Mouse (Mus musculus) forebrain, embryonic 15.5 days (tissue): ENCODE results near the gene Atg16l1. TPM values are rescaled to one million over a fixed set of nuclear protein-coding genes. Genes with fewer than 3 reads are reported as not detected.
A peak's percentile ranks its signal among the peaks of the same experiment; 100 is the strongest.
"Not testable (repeated sequence)": the region's sequence is repeated elsewhere in the genome, so short reads cannot be mapped to it uniquely, and the experiment has no call there.

Experiments
- ATAC-seq: fragments of 200-750 bp; cut with Nextera tagmentation; replicated peaks from 2 replicates; pipeline ENCODE4 v1.8.0; 2017; ENCODE audit warnings: mild to moderate bottlenecking, moderate TSS enrichment, moderate library complexity
- H3K27ac ChIP-seq: fragments of 300-500 bp; sonication (generic); replicated peaks from 2 replicates; pipeline ENCODE4 v1.5.1; 2015; ENCODE audit warnings: mild to moderate bottlenecking, inconsistent platforms
- H3K27me3 ChIP-seq: fragments of 300-500 bp; sonication (generic); 2 replicates; pipeline ENCODE4 v1.6.1; 2015; ENCODE audit warnings: inconsistent platforms
- H3K36me3 ChIP-seq: fragments of 300-500 bp; sonication (generic); 2 replicates; pipeline ENCODE4 v1.6.1; 2015; ENCODE audit warnings: mild to moderate bottlenecking, inconsistent platforms
- H3K4me1 ChIP-seq: fragments of 300-500 bp; sonication (generic); 2 replicates; pipeline ENCODE4 v1.6.1; 2015; ENCODE audit warnings: inconsistent platforms
- H3K4me2 ChIP-seq: fragments of 300-500 bp; sonication (generic); replicated peaks from 2 replicates; pipeline ENCODE4 v1.6.1; 2015; ENCODE audit warnings: mild to moderate bottlenecking, inconsistent platforms
- H3K4me3 ChIP-seq: fragments of 300-500 bp; sonication (generic); 2 replicates; pipeline ENCODE4 v1.5.1; 2015; ENCODE audit warnings: mild to moderate bottlenecking, inconsistent platforms
- H3K9ac ChIP-seq: fragments of 300-500 bp; sonication (generic); replicated peaks from 2 replicates; pipeline ENCODE4 v1.6.1; 2015; ENCODE audit warnings: mild to moderate bottlenecking, inconsistent platforms
- H3K9me3 ChIP-seq: fragments of 300-500 bp; sonication (generic); 2 replicates; pipeline ENCODE4 v1.6.1; 2016; ENCODE audit warnings: inconsistent platforms
- WGBS: fragments of 180-500 bp; shearing (Covaris S2); methylation state at CpG from one replicate; pipeline ENCODE4 v1.1.7; 2015; ENCODE audit warnings: mixed read lengths; 5-methylcytosine and 5-hydroxymethylcytosine counted together
- polyA plus RNA-seq: library from polyadenylated mRNA; unstranded; fragments of >200 nt; fragmentation: Nextera tagmentation; extraction: Ambion mirVana; gene quantifications from 2 replicates; pipeline ENCODE4 v1.2.1, GENCODE M21; 2015

The Atg16l1 gene
- polyA plus RNA-seq, 1 experiment from 2014 or later: 64.0 TPM

- Histone ChIP-seq H3K27ac (no peak overlapping the region), H3K9me3 (no peaks in the 10 kb centered on the region), H3K27me3 (no peaks in the 10 kb centered on the region), H3K4me1 (no peaks in the 10 kb centered on the region), H3K4me3 (no peak overlapping the region), H3K9ac (no peak overlapping the region), H3K36me3 (no peaks in the 10 kb centered on the region), H3K4me2 (no peak overlapping the region)
- WGBS: 82% methylated on average over 7 of the region's 7 CpGs
- no peak for ATAC-seq
Observed at GRCm38 (mm10) chr1:87813681-87814080, 58.0 kb downstream of the Atg16l1 start.

- Histone ChIP-seq H3K4me3 (no peak overlapping the region), H3K9me3 (no peaks in the 10 kb centered on the region), H3K4me2 (no peak overlapping the region), H3K27me3 (no peaks in the 10 kb centered on the region), H3K27ac (no peak overlapping the region), H3K36me3 (no peaks in the 10 kb centered on the region), H3K4me1 (no peaks in the 10 kb centered on the region), H3K9ac (no peak overlapping the region)
- 89% methylated on average over 10 of the region's 10 CpGs for WGBS
- no peak for ATAC-seq
Observed at GRCm38 (mm10) chr1:87824420-87824995, 68.8 kb downstream of the Atg16l1 start.

- no peak overlapping the region for H3K9ac ChIP-seq
- no peak overlapping the region for H3K27ac ChIP-seq
- no peak for ATAC-seq
- no peaks in the 10 kb centered on the region for H3K9me3 ChIP-seq
- H3K4me2 ChIP-seq: no peak overlapping the region
- WGBS: 89% methylated on average over 5 of the region's 5 CpGs
- H3K4me3 ChIP-seq: no peak overlapping the region
- H3K27me3 ChIP-seq: no peaks in the 10 kb centered on the region
- H3K4me1 ChIP-seq: no peaks in the 10 kb centered on the region
- H3K36me3 ChIP-seq: no peaks in the 10 kb centered on the region
Observed at GRCm38 (mm10) chr1:87825281-87825680, 69.6 kb downstream of the Atg16l1 start.

- Histone ChIP-seq H3K27ac (no peak overlapping the region), H3K36me3 (no peaks in the 10 kb centered on the region), H3K27me3 (no peaks in the 10 kb centered on the region), H3K9me3 (no peaks in the 10 kb centered on the region), H3K4me2 (no peak overlapping the region), H3K4me3 (no peak overlapping the region), H3K4me1 (no peaks in the 10 kb centered on the region), H3K9ac (no peak overlapping the region)
- ATAC-seq: no peak
- WGBS: 86% methylated on average over 6 of the region's 6 CpGs
Observed at GRCm38 (mm10) chr1:87825991-87826390, 70.3 kb downstream of the Atg16l1 start.

GRCm38 (mm10) chr1:87826474-87826873 lies 70.8 kb downstream of the Atg16l1 start:
- no peak overlapping the region for H3K27ac ChIP-seq
- no peak overlapping the region for H3K4me3 ChIP-seq
- no peaks in the 10 kb centered on the region for H3K36me3 ChIP-seq
- H3K4me1 ChIP-seq: no peaks in the 10 kb centered on the region
- WGBS: 49% methylated on average over 2 of the region's 2 CpGs
- H3K9ac ChIP-seq: no peak overlapping the region
- no peak overlapping the region for H3K4me2 ChIP-seq
- no peak for ATAC-seq
- no peaks in the 10 kb centered on the region for H3K9me3 ChIP-seq
- no peaks in the 10 kb centered on the region for H3K27me3 ChIP-seq

- not testable (repeated sequence) for H3K27ac ChIP-seq, H3K4me2 ChIP-seq, H3K27me3 ChIP-seq, H3K9me3 ChIP-seq, ATAC-seq, H3K36me3 ChIP-seq, H3K4me1 ChIP-seq, H3K4me3 ChIP-seq, H3K9ac ChIP-seq
- WGBS: 83% methylated on average over 1 of the region's 1 CpGs
Observed at GRCm38 (mm10) chr1:87827476-87827875, 71.8 kb downstream of the Atg16l1 start.

- Histone ChIP-seq H3K27ac (no peak overlapping the region), H3K9me3 (no peaks in the 10 kb centered on the region), H3K36me3 (no peaks in the 10 kb centered on the region), H3K9ac (no peak overlapping the region), H3K4me1 (no peaks in the 10 kb centered on the region), H3K27me3 (no peaks in the 10 kb centered on the region), H3K4me3 (no peak overlapping the region), H3K4me2 (no peak overlapping the region)
- WGBS: 82% methylated on average over 9 of the region's 9 CpGs
- ATAC-seq: no peak
Observed at GRCm38 (mm10) chr1:87828185-87828584, 72.5 kb downstream of the Atg16l1 start.

GRCm38 (mm10) chr1:87828926-87829580 lies 73.4 kb downstream of the Atg16l1 start:
- Histone ChIP-seq H3K9me3 (no peaks in the 10 kb centered on the region), H3K27me3 (no peaks in the 10 kb centered on the region), H3K4me2 (no peak overlapping the region), H3K36me3 (no peaks in the 10 kb centered on the region), H3K4me1 (no peaks in the 10 kb centered on the region), H3K27ac (no peak overlapping the region), H3K9ac (no peak overlapping the region), H3K4me3 (no peak overlapping the region)
- no peak; the same call in 1 of the 2 replicates for ATAC-seq
- WGBS: 41% methylated on average over 7 of the region's 7 CpGs

- 0 out of 2 replicates have a peak, but pooled peaks have one; percentile 38 for ATAC-seq
- Histone ChIP-seq H3K9me3 (no peaks in the 10 kb centered on the region), H3K4me3 (no peak overlapping the region), H3K27me3 (no peaks in the 10 kb centered on the region), H3K36me3 (no peaks in the 10 kb centered on the region), H3K4me2 (no peak overlapping the region), H3K4me1 (no peaks in the 10 kb centered on the region), H3K27ac (no peak overlapping the region), H3K9ac (no peak overlapping the region)
- WGBS: 64% methylated on average over 6 of the region's 6 CpGs
Observed at GRCm38 (mm10) chr1:87829621-87830211, 74.0 kb downstream of the Atg16l1 start.

GRCm38 (mm10) chr1:87836453-87836852 lies 80.8 kb downstream of the Atg16l1 start:
- no peaks in the 10 kb centered on the region for H3K36me3 ChIP-seq
- no peaks in the 10 kb centered on the region for H3K4me1 ChIP-seq
- H3K9me3 ChIP-seq: no peaks in the 10 kb centered on the region
- H3K27ac ChIP-seq: no peak overlapping the region
- no peak overlapping the region for H3K4me2 ChIP-seq
- H3K27me3 ChIP-seq: no peaks in the 10 kb centered on the region
- no peak overlapping the region for H3K4me3 ChIP-seq
- WGBS: 82% methylated on average over 1 of the region's 1 CpGs
- no peak overlapping the region for H3K9ac ChIP-seq
- ATAC-seq: no peak

GRCm38 (mm10) chr1:87837018-87837417 lies 81.3 kb downstream of the Atg16l1 start:
- H3K4me1 ChIP-seq: no peaks in the 10 kb centered on the region
- H3K4me3 ChIP-seq: no peak overlapping the region
- no peak for ATAC-seq
- no peaks in the 10 kb centered on the region for H3K27me3 ChIP-seq
- H3K4me2 ChIP-seq: no peak overlapping the region
- no peak overlapping the region for H3K27ac ChIP-seq
- H3K9ac ChIP-seq: no peak overlapping the region
- H3K36me3 ChIP-seq: no peaks in the 10 kb centered on the region
- H3K9me3 ChIP-seq: no peaks in the 10 kb centered on the region
- 47% methylated on average over 5 of the region's 5 CpGs for WGBS

GRCm38 (mm10) chr1:87840411-87841208 lies 84.9 kb downstream of the Atg16l1 start:
- H3K9ac ChIP-seq: no peak overlapping the region
- no peak overlapping the region for H3K27ac ChIP-seq
- no peak overlapping the region for H3K4me2 ChIP-seq
- 82% methylated on average over 11 of the region's 11 CpGs for WGBS
- no peak overlapping the region for H3K4me3 ChIP-seq
- H3K36me3 ChIP-seq: no peaks in the 10 kb centered on the region
- no peaks in the 10 kb centered on the region for H3K27me3 ChIP-seq
- no peaks in the 10 kb centered on the region for H3K4me1 ChIP-seq
- H3K9me3 ChIP-seq: no peaks in the 10 kb centered on the region
- ATAC-seq: no peak
